In genomic region chr12:16370061-16370460, GRCm38 (mm10) we compare ENCODE assay signal across 16 mouse cellular contexts.
"Had no signal": no experiment of that assay in that cellular context is flagged by ENCODE, and none has a peak within 500 bp of the region (broad histone marks: within the 10 kb centered on the region; RNA-seq: fewer than 3 reads in every experiment).

No protein-coding gene starts in this region.

- H3K9me3 ChIP-seq: midbrain, embryonic 10.5 days; midbrain, embryonic 12.5 days; neural tube, embryonic 13.5 days; stomach, embryonic 15.5 days had no signal

- H3K27me3 ChIP-seq: midbrain, embryonic 12.5 days; neural tube, embryonic 13.5 days; stomach, embryonic 15.5 days had no signal

- H3K9ac ChIP-seq: lung, embryonic 14.5 days; midbrain, embryonic 12.5 days; neural tube, embryonic 13.5 days; stomach, embryonic 15.5 days had no signal

- H3K36me3 ChIP-seq: midbrain, embryonic 10.5 days; midbrain, embryonic 12.5 days; neural tube, embryonic 13.5 days; stomach, embryonic 15.5 days had no signal

- H3K4me2 ChIP-seq: lung, embryonic 14.5 days; midbrain, embryonic 12.5 days; neural tube, embryonic 13.5 days; stomach, embryonic 15.5 days had no signal

- H3K4me1 ChIP-seq: midbrain, embryonic 10.5 days; midbrain, embryonic 12.5 days; neural tube, embryonic 13.5 days; stomach, embryonic 15.5 days had no signal

- H3K27ac ChIP-seq: midbrain, embryonic 10.5 days; midbrain, embryonic 12.5 days; neural tube, embryonic 13.5 days; stomach, embryonic 15.5 days; stomach, postnatal 0 days had no signal

- ATAC-seq: midbrain, embryonic 16.5 days had no signal

- H3K4me3 ChIP-seq: midbrain, embryonic 10.5 days; midbrain, embryonic 12.5 days; myocyte; neural tube, embryonic 13.5 days; stomach, embryonic 15.5 days had no signal

- DNase-seq: lung, adult 18-20 months; lung, embryonic 14.5 days; lung, postnatal 10 days; lung, postnatal 4 days; midbrain, embryonic 14.5 days; right cerebral cortex, postnatal 14 days; thymus, adult 2 months; thymus, postnatal 25 days; thymus, postnatal 4 days had no signal
